Mouse (Mus musculus): ENCODE data around the gene Defb45.

GRCm38 (mm10) chr2:152588450-152588849, 10.7 kb downstream of the Defb45 start:
- TF ChIP-seq POLR2A (IDR thresholded peaks at IDR 0.05; ENCODE audit: extremely low read depth, insufficient read depth, low read length), result no peak
- TF ChIP-seq CTCF (IDR thresholded peaks at IDR 0.05; ENCODE audit: extremely low read depth, insufficient read depth, low read length), result no peak

Data from cortical plate, adult 2 months (tissue).